Mouse (Mus musculus): Measurements from ENCODE around the gene Rapgef5. TPM values are rescaled to one million over a fixed set of nuclear protein-coding genes. Genes with fewer than 3 reads are reported as not detected.

Rapgef5 gene
- total RNA-seq, 4 experiments from 2014 or later: 193 to 200 (median 198) TPM

DNA sequence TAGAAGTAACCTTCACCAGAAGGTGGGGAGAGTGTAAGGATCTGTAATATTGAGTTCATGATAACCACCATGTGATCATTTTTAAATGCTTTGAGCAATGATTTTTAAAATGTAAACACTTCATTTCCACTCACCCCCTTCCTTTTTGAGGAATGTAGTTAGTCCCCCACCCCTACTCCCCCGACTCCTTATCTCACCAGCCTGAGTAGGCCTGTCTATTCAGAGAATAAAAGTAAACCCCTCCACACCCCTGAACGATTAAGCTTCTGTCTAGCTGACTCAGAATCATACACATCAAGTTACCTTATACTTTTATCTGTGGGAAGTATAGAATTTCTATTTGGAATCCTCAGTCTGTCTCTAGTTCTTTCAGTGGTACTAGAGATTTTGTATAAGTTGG lies 81.9 kb downstream of the Rapgef5 start:
- no peak for DNase-seq (ENCODE audit: low spot score in 2 of 2)

DNA sequence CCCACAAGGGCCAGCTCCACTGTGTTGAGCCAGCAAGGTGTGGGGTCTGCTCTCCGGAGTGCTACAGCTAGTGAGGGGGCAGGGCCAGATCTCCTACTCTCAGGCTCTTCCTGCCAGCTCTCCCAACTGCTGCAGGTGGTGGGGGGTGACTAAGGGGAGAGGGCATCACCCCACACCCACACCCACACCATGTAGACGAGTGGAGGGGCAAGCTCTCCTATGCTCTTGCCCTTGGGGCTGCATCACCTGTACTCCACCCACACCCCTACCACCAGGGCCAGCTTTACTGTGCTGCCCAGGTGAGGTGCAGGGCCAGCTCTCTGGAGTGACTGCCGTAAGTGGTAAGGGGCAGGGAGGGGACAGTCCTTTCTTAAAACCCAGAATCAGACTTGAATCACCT lies 89.7 kb downstream of the Rapgef5 start:
- no peak for DNase-seq (ENCODE audit: low spot score in 2 of 2)

DNA sequence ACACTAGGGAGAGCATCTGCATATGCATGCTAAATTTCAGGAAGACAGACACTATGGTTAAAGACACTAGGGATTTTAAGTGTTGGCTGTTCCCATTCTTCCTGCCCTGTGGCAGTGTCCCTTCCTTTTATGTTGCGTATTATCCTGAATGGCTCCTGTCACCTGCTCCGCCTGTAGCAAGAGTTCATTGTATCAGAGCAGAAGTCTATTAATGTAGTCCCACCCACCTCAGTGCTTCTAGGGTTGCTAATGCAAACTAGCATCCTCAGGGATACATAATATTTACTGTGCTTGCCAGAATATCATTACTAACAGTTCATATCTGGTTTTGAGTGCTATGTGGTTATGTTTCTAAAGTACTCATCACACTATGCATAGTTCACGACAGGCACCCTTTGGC lies 96.4 kb downstream of the Rapgef5 start:
- no peak for DNase-seq (ENCODE audit: low spot score in 2 of 2)

DNA sequence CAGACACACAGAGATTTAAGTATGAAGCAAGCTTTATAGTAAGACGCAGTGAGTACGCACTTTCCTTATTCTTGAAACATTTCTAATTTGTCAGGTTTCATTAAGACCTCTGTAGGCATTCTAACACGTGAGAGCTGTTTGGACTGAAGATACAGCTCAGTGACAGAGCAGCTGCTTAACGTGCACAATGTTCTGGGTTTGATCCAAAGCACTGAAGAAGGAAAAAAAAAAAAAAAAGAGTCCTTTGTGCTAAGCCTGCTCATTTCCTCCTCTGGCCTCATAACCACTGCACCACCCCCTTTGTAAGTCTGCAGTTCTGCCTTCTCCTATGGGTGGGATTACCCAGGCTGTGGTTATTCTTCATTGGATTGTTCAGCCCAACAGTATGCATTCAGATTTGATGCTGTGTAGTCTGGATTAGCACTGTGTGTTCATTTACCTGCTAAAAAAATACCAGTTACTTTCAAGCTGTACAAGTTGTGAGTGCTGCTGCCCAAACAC lies 103.3 kb downstream of the Rapgef5 start:
- no peak for DNase-seq (ENCODE audit: low spot score in 2 of 2)

DNA sequence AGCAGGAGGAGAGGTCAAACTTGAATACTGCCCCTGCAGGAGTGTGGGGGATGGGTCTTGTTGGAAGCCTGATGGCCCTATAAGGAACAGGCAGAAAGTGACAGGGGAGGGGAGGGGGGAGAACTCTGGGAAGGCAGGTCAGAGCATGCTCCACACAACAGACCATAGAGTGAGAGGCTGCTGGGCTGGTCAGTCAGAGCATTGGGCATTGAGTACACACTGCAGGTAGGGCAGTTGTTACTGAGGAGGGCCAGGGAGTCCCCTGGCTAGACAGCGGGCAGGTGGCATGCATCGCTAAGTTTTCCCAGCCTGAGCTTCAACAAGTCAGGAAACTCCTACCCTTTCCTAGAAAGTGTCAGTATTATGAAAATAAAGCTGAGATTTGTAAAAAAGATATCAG lies 106.7 kb downstream of the Rapgef5 start:
- no peak for DNase-seq (ENCODE audit: low spot score in 2 of 2)

DNA sequence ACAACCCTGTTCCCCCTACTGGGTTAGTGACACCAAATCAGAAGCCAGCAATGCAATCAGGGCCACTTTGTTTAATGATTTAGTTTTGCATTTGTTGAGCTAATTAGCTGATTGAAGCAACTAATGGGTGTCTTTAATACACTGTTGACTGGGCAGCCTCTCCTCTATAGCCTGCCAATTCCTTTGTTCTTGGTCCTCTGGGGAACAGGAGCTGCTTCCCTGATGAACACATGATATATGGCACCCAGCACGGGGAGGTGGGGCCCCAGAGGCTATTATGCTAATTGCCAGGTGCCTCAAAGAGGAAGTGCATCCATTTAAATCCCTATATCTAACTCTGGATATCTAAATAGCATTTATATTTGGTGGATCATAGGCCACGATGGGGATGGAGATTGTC lies 111.0 kb downstream of the Rapgef5 start:
- DNase-seq (ENCODE audit: low spot score in 2 of 2): peak in 1 of 2 experiments; percentile 25

DNA sequence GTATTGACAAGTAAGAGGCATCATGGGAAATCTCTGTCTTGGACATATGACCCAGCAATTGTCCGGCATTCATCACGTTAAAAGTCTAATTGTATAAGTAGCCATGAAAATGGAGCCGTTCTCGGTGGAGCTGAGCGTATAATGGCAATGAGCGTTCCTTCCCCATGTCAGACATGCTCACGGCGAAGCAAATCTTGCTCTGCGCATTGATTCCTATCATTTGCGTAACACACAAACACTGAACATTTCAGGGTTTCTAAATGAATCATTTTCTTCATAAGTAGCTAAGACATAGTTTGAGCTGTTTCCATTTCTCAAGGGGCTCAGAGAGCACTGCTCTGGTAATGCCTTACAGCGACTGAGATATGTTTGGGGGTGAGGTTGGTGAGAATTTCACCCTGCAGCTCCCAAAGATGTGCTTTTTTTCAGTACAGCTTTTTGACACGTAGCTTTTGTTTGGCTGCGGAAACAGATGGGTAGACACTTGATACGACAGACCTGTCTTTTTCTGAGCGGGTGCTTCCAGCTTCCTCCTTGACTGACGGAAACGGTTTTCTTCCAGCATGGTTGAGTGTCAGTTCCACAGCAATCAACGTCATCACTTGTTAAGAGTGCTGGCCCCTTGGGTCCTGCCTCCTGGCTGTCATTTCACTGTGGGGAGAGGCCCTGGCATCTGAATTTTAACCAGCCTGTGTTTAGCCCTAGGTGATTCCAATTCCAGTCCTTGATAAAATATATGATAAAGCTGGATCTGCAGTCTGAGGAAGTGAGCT lies 112.2 kb downstream of the Rapgef5 start:
- DNase-seq (ENCODE audit: low spot score in 2 of 2): no peak

DNA sequence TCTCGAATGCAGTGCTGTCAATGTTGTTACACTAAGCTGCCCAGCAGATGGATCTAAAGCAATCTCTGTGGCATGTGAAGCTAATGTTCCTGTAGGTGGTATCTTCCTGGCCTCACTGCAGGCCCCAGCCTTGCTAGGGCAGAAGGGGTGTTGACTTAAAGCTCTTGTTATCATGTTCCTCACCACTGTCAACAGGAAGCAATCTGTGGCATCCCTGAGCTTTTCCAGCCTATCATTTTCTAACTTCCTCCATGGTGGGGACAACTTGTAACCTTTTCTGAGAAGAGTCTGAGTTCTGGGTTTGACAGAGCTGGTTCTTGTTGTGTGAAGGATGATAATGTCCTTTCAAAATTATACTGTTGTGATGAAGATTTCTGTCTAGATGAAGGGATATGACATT lies 115.9 kb downstream of the Rapgef5 start:
- no peak for DNase-seq (ENCODE audit: low spot score in 2 of 2)

DNA sequence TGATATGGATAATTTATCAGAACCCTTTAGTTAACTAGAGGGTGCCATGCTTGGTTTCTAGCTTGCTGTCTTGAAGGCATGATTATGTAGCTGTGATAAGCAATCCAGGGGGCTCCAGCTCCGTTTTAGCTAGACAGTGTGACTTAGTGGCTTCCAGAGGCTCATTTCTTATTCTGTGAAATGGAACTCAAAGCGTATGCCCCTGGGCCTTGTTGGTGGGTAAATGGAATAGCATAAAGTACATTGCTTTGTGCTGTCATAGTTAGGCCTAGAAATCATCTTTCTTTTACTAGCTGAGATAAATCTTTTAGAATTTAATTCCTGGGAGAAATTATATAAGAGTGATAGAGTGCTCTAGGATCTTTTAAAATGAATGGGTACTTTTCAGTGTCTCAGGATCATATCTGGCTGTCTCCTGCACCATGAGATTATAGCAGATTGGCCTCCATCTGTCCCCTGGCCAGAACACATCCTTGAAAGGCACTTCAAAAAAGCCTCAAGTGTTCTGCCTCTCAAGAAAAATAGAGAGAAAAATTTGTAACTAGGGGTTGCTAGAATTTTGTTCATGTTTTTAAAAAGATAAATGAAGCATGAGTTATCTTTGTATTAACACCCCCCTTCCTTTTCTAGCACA lies 120.0 kb downstream of the Rapgef5 start:
- peak in 1 of 2 experiments; percentile 42 for DNase-seq (ENCODE audit: low spot score in 2 of 2)

DNA sequence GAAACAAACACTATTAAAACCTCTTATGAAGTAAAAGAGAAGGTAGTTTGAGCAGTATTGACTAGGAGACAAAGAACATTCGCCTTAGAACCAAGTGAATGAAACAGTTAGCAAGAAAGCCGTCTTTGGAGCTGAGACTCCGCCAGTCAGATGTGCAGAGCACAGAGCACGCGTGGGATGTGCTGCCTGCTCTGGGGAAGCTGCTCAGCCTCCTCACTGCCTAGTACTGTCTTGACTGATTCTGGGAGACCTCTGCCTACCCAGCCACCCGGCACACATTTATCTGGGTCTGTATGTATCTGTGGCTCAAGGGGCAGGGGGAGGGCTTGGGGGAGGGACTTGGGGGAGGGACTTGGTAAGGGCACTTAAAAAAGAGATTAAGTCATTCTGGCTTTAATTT lies 120.7 kb downstream of the Rapgef5 start:
- peak in 1 of 2 experiments; percentile 39 for DNase-seq (ENCODE audit: low spot score in 2 of 2)

DNA sequence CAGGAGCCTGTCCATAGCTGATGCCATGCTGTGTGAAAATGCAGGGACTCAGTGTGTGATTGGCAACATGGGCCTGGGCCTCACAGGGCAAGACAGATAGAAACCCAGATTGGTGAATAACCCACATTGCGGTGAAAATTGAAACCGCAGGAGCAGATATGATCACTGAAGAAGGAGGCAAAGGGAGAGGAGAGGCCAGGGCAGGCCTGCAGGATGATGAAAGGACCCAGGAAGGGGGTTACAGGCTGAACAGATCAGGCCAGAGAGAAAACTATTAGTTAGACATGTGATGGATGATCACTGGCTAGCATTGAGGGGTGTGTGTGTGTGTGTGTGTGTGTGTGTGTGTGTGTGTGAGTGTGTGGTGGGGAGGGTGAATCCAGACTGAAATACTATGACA lies 122.6 kb downstream of the Rapgef5 start:
- no peak for DNase-seq (ENCODE audit: low spot score in 2 of 2)

DNA sequence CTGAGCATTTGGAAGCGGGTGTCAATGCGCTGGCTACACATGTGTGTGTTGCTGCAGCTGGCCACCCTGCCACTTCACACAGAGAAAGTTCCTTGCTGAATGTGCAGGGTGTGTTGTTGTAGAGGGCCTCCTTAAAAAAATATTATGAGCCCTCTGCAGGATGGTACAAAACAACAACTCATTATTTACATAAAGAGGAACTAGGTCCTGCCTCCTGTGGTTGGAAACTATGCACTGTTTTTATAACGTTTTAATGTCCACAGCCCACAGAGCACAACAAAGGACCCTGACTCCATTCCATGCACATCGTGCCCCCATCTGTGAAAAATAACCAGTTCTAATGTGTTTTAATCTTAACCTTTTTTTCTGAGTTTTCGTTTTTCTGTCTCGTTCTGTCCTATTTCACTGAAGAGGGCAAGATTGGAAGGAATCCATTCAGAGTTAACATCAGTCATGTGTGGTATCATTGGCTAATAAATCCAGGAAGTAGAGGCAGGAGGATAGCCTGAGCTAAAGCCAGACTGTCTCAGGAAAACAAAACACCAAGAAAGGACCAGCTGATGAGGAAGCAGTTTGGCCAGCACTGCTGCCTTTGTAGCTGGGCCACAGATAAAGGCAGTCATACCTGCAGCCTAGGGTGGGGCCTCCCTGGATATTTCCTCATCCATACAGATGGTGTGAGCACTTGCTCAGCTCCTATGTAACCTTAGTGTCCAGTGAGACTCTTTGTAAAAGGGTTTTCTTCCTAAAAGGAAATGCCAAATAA lies 123.3 kb downstream of the Rapgef5 start:
- DNase-seq (ENCODE audit: low spot score in 2 of 2): no peak

DNA sequence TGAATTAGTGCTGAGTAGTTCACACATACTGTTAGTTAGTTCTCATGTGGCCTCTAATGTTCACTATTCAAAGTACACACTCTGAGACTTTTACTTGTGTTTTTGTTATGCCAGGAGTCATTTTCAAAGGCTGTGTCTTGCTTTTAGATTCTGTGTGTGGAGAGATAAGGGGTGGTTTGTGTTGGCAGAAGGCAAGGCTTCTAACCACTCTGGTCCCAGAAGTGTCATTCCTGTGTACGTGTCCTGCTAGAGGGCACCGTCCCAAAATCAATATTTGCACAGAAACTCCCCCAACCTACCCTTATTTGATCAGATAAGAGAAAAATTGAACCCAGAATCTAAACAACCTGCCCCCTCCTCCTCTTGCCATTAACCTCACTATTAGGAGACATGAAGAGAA lies 126.2 kb downstream of the Rapgef5 start:
- no peak for DNase-seq (ENCODE audit: low spot score in 2 of 2)

DNA sequence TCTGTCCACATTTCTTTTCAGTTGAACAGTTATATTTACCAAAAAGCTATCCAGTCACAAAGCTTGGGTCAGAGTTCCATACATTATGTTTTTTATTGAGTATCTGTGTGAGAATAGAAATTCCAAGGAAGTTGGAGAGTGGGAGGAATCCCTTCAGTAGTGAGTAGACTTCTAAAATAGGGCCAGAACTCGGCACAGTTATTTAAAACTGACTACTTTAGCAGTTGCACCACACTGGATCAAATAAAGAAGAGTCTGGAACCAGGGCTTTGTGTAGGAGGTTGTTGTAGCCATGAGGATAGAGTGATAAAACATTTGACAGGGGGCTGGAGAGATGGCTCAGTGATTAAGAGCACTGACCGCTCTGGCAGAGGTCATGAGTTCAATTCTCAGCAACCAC lies 129.5 kb downstream of the Rapgef5 start:
- DNase-seq (ENCODE audit: low spot score in 2 of 2): no peak

DNA sequence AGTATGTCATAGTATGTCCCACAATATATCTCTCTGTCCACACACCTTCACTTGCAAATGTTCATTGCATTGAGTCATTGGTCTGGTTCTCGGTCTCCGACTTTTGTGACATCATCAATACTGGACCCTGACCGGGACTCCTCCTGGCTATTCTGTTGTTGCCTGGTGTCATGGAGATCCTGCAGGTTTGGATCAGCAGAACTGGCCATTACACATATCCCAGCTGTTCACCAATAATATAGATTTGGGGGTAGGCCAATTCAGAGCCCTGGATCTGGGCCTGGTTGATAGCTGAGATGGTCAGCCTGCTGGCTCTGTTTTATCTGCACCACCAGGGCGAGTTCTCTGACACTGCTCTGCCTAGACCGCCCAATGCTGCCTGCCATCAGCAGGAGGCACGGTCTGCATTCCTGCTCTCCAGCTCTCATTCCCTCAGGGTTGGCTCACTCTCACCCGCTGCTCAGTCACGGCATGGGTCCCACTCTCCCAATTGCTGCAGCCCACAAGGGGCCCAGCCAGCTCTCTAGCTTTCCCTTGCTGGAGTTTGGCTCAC lies 137.7 kb downstream of the Rapgef5 start:
- no peak for DNase-seq (ENCODE audit: low spot score in 2 of 2)

DNA sequence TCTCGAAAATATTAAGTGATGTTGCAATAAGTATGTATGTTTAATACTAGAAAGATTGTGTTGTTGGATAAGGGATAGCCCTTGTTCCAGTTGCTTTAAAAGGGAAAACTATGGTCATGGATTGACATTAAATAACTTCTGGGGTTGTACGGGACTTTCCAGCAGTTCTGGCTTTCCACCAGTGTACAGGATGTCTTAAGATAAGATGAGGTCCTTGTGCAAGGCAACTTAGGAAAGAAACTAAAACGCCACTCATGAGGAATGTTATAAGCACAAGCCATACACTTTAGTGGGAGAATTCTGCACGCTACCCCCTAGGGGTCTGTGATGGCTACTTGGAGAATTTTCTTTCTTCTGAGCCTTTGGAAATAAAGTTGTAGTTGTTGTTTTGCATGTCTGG lies 140.7 kb downstream of the Rapgef5 start:
- DNase-seq (ENCODE audit: low spot score in 2 of 2): no peak

DNA sequence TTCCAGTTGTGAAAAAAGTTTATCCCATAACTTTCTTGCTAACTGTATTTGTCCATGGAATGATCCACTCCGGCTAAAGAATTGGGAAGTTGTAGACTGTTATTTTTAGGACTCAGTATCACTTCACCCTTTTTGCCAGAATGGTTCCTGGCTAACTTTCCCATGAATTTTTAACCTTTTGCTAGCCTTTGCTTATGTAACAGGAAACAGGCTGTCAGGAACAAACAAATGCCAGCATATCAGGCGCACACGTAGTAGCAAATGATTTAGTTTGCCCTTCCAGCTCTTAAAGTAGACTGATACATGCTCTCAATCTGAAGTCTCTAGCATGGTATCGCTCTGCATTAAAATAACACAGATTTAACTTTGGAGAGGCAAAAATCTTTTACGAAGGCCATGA lies 141.5 kb downstream of the Rapgef5 start:
- no peak for DNase-seq (ENCODE audit: low spot score in 2 of 2)

DNA sequence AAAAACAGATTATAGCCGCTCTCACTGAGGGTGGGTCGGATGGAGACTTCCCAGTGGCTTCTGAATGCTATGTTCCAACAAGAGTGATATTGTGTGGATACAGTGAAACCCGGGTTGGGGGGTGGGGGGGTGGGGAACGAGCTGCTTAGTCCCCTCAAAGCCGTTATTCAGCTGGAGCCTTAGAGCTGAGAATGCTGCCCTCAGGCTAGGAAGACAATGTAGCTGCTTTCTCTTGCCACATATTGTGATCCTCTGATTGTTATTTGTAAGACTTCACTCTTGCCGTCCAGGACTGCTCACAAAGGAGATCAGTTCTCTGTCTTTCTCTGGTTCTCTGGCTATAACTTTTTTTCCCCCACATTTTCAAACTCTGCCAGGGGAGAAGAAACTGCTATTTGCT lies 142.5 kb downstream of the Rapgef5 start:
- DNase-seq (ENCODE audit: low spot score in 2 of 2): no peak

DNA sequence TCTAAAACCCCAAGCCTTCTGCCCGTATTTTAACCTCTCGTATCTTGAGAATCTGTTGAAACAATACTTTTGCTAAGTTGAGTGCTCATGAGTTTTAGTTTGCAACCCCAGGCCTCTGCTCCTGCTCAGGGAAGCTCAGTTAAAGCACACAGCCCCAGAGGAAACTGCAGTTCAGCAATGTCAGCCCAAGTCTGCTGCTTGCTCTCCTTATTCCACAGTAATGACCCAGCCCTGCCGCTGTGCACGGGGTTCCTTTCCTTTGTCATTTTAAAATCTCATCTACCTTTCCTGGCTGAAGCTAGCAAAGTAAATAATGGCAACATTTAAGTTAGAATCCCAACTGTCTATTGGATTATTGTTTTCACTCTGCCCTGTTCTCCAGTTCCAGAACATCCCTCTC lies 144.1 kb downstream of the Rapgef5 start:
- no peak for DNase-seq (ENCODE audit: low spot score in 2 of 2)

DNA sequence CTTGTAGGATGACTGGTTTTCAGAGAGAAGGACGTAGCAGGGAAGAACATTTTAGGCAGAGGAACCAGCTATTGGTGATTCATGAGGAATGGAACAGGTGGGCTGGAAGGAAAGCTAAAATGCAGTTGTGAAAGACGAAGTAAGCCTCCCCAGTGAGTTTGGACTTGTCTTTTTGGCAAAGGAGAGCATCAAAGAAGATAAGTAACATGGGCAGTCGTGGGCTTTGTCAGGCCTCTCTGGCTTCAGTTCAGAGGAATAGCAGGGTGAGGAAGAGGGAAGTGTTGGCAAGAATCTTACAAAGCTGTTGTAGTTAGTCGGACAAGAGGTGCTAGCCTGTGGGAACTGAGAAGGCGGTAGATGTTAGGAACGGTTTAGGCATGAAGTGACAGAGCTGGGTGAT lies 145.6 kb downstream of the Rapgef5 start:
- DNase-seq (ENCODE audit: low spot score in 2 of 2): no peak

DNA sequence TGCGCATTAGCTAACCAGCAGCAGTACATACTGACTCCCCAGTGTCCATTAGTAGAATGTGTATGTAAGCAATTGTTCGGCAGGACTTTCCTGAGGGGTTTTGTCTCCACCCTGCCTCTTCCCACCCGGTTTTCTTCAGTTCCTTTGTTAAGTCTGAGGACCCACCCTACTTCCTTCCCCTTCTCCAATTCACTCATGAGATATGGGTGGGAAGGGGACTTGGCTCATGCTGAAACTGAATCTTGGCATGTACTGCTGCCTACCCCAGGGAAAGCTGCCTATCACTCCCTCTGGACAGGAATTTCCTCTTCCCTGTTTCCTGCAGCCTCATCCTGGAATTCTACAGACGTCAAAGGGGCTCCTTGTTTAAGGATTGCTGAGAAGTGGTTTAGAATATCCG lies 147.4 kb downstream of the Rapgef5 start:
- DNase-seq (ENCODE audit: low spot score in 2 of 2): no peak

DNA sequence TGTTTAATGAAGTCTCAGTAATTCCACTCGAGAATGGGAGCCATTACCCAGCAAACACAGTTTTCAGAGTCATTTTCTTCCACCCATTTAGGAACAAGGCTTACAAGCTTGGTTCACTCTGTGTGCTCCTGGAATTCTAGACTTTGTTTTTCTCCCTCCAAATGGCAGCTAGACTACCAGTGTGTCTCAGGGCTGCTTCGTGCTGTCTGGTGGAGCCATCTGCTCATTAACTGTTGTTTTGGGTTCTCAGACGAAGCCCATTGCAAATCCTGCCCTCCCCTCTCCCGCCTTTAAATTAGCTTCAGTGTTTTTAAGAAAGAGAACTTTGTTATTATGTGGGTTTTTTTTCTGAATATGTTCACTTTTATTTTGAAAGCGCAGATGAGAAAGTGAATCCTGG lies 148.4 kb downstream of the Rapgef5 start:
- peak; percentile 59 to 63 for DNase-seq (ENCODE audit: low spot score in 2 of 2)
